Mouse (Mus musculus): ENCODE measurements around the gene Yod1. TPM values are rescaled to one million over a fixed set of nuclear protein-coding genes. Genes with fewer than 3 reads are reported as not detected.

Gene Yod1
- total RNA-seq, 2 experiments from 2014 or later: 18.0 to 18.1 TPM

- DNase-seq: no peak
Measured at GRCm38 (mm10) chr1:130770487-130770886, 53.4 kb downstream of the Yod1 start.

GRCm38 (mm10) chr1:130770981-130771494 lies 53.9 kb downstream of the Yod1 start:
- DNase-seq: no peak

Other genes starting within 250 kb of the Yod1 start
- not detected for gene Zp3r, start 87.7 kb upstream of the Yod1 start, total RNA-seq (2021)
- 1 to 10 TPM in 1 of 2 experiments, under 1 TPM in 1; 0.63 to 1.4 TPM for gene C4bp, start 55.7 kb upstream of the Yod1 start, total RNA-seq (2021)
- not detected for gene Gm29427, start 1.5 kb upstream of the Yod1 start, total RNA-seq (2021)
- 10 to 100 TPM; 46.2 to 46.7 TPM for gene Pfkfb2, start 11.9 kb downstream of the Yod1 start, total RNA-seq (2021)
- 1 to 10 TPM; 1.3 TPM for gene AA986860, start 14.6 kb downstream of the Yod1 start, total RNA-seq (2021)
- not detected for gene Fcamr, start 83.6 kb downstream of the Yod1 start, total RNA-seq (2021)
- gene Pigr, start 109.4 kb downstream of the Yod1 start, total RNA-seq (2021): not detected
- gene Fcmr, start 148.3 kb downstream of the Yod1 start, total RNA-seq (2021): not detected
- not detected for gene Il24, start 170.1 kb downstream of the Yod1 start, total RNA-seq (2021)
- gene Il20, start 194.1 kb downstream of the Yod1 start, total RNA-seq (2021): not detected
- not detected for gene Il19, start 222.8 kb downstream of the Yod1 start, total RNA-seq (2021)

Data from layer of hippocampus, postnatal 36 days (tissue).